Mouse (Mus musculus) stomach, postnatal 0 days (tissue): ENCODE results near the gene AC140267.1. TPM values are rescaled to one million over a fixed set of nuclear protein-coding genes. Genes with fewer than 3 reads are reported as not detected.

Experiments
- ATAC-seq: fragments of 200-750 bp; cut with Nextera tagmentation; 2 replicates; pipeline ENCODE4 v1.8.0; 2017; ENCODE audit not compliant: low FRiP score, low TSS enrichment
- DNase-seq: peaks from one replicate; pipeline ENCODE4 v3.0.0-alpha.2; 2016; ENCODE audit warnings: low spot score
- H3K27ac ChIP-seq: fragments of 300-500 bp; sonication (generic); replicated peaks from 2 replicates; pipeline ENCODE4 v1.5.1; 2014; ENCODE audit warnings: mild to moderate bottlenecking, control low read depth
- H3K27me3 ChIP-seq: fragments of 300-500 bp; sonication (generic); 2 replicates; pipeline ENCODE4 v1.6.1; 2014; ENCODE audit warnings: low read length; ENCODE audit not compliant: control insufficient read depth, insufficient read depth
- H3K36me3 ChIP-seq: fragments of 300-500 bp; sonication (generic); 2 replicates; pipeline ENCODE4 v1.6.1; 2014; ENCODE audit warnings: low read length, mixed read lengths; ENCODE audit not compliant: control insufficient read depth, insufficient read depth
- H3K4me1 ChIP-seq: fragments of 300-500 bp; sonication (generic); replicated peaks from 2 replicates; pipeline ENCODE4 v1.6.1; 2014; ENCODE audit warnings: antibody characterized with exemption; ENCODE audit not compliant: control insufficient read depth, insufficient read depth
- H3K4me2 ChIP-seq: fragments of 300-500 bp; sonication (generic); replicated peaks from 2 replicates; pipeline ENCODE4 v1.6.1; 2014; ENCODE audit warnings: low read depth, mild to moderate bottlenecking, control low read depth, moderate library complexity
- H3K4me3 ChIP-seq: fragments of 300-500 bp; sonication (generic); 2 replicates; pipeline ENCODE4 v1.5.1; 2014; ENCODE audit warnings: low read depth, low read length, control low read depth
- H3K9ac ChIP-seq: fragments of 300-500 bp; sonication (generic); 2 replicates; pipeline ENCODE4 v1.6.1; 2014; ENCODE audit warnings: mild to moderate bottlenecking, low read length, control low read depth, mixed read lengths
- H3K9me3 ChIP-seq: fragments of 300-500 bp; sonication (generic); 2 replicates; pipeline ENCODE4 v1.6.1; 2016; ENCODE audit warnings: low read length; ENCODE audit not compliant: control insufficient read depth
- CTCF ChIP-seq: IDR thresholded peaks from 2 replicates; pipeline ENCODE4 v1.5.1; 2016; ENCODE audit warnings: antibody characterized with exemption, low read depth, mild to moderate bottlenecking, moderate library complexity
- EP300 ChIP-seq: optimal IDR thresholded peaks from 2 replicates; pipeline ENCODE3; 2016; ENCODE audit warnings: antibody characterized with exemption
- WGBS: fragments of 180-500 bp; shearing (Covaris S2); extraction: QIAGEN DNeasy Blood & Tissue Kit; methylation state at CpG from one replicate; pipeline ENCODE4 v1.1.7; 2014; 5-methylcytosine and 5-hydroxymethylcytosine counted together
- polyA plus RNA-seq: library from polyadenylated mRNA; unstranded; fragments of >200 nt; fragmentation: Nextera tagmentation; extraction: Ambion mirVana; gene quantifications from 2 replicates; pipeline ENCODE4 v1.2.1, GENCODE M21; 2015

Gene AC140267.1
- polyA plus RNA-seq, 1 experiment from 2014 or later, result not detected

GRCm38 (mm10) chr15:80278121-80278759, 42.6 kb downstream of the AC140267.1 start:
- no peak overlapping the region for H3K4me2 ChIP-seq

GRCm38 (mm10) chr15:80279053-80279452, 43.4 kb downstream of the AC140267.1 start:
- H3K4me2 ChIP-seq, result no peak overlapping the region
- no peak overlapping the region for H3K27ac ChIP-seq
- no peak for DNase-seq
- H3K9me3 ChIP-seq, result no peaks in the 10 kb centered on the region
- no peak overlapping the region for H3K9ac ChIP-seq
- H3K4me3 ChIP-seq, result no peak overlapping the region
- no peaks in the 10 kb centered on the region for H3K36me3 ChIP-seq
- H3K4me1 ChIP-seq, result no peaks in the 10 kb centered on the region
- 82% methylated on average over 2 of the region's 2 CpGs for WGBS
- no peak for ATAC-seq
- no peak for TF ChIP-seq CTCF
- TF ChIP-seq EP300, result no peak
- no peaks in the 10 kb centered on the region for H3K27me3 ChIP-seq

More at GRCm38 (mm10) chr15:80278121-80278759, 42.6 kb downstream of the AC140267.1 start:
- Histone ChIP-seq H3K9ac (no peak overlapping the region), H3K36me3 (no peaks in the 10 kb centered on the region), H3K4me1 (no peaks in the 10 kb centered on the region), H3K27me3 (no peaks in the 10 kb centered on the region), H3K4me3 (no peak overlapping the region), H3K9me3 (no peaks in the 10 kb centered on the region), H3K27ac (no peak overlapping the region)
- WGBS, result 56% methylated on average over 5 of the region's 5 CpGs
- TF ChIP-seq CTCF (no peak), EP300 (no peak)
- no peak for ATAC-seq
- DNase-seq, result no peak

- TF ChIP-seq EP300 (no peak), CTCF (peak; percentile 76)
- ATAC-seq, result no peak
Observed at GRCm38 (mm10) chr15:80280646-80281045, 45.0 kb downstream of the AC140267.1 start.

More at GRCm38 (mm10) chr15:80280646-80281045, 45.0 kb downstream of the AC140267.1 start:
- H3K9ac ChIP-seq, result no peak overlapping the region
- H3K27ac ChIP-seq, result no peak overlapping the region
- DNase-seq, result peak; percentile 55
- H3K36me3 ChIP-seq, result no peaks in the 10 kb centered on the region
- 23% methylated on average over 6 of the region's 6 CpGs for WGBS
- no peaks in the 10 kb centered on the region for H3K27me3 ChIP-seq
- no peak overlapping the region for H3K4me2 ChIP-seq
- no peaks in the 10 kb centered on the region for H3K4me1 ChIP-seq
- H3K4me3 ChIP-seq, result no peak overlapping the region
- no peaks in the 10 kb centered on the region for H3K9me3 ChIP-seq

Other genes with a start within 250 kb of the AC140267.1 start
- gene Pdgfb, start 220.9 kb upstream of the AC140267.1 start, polyA plus RNA-seq, result 3.1 and 3.6 TPM in 2 replicates
- 53.7 TPM in 2 replicates for gene Syngr1, start 144.5 kb upstream of the AC140267.1 start, polyA plus RNA-seq
- gene Rpl3, start 144.0 kb upstream of the AC140267.1 start, polyA plus RNA-seq, result 706 and 736 TPM in 2 replicates
- gene Tab1, start 102.7 kb upstream of the AC140267.1 start, polyA plus RNA-seq, result 16.3 and 16.5 TPM in 2 replicates
- 5.8 and 5.9 TPM in 2 replicates for gene Mgat3, start 62.1 kb upstream of the AC140267.1 start, polyA plus RNA-seq
- gene Mief1, start 1.8 kb upstream of the AC140267.1 start, polyA plus RNA-seq, result 12.6 TPM in 2 replicates
- 104 and 114 TPM in 2 replicates for gene Atf4, start 19.3 kb downstream of the AC140267.1 start, polyA plus RNA-seq
- gene Rps19bp1, start 28.5 kb downstream of the AC140267.1 start, polyA plus RNA-seq, result 39.5 and 43.3 TPM in 2 replicates
- 0.01 TPM in 1 of 2 replicates, not detected in the other for gene Cacna1i, start 51.4 kb downstream of the AC140267.1 start, polyA plus RNA-seq